Mouse (Mus musculus): ENCODE data around the gene Zfp316.

The Zfp316 gene

GRCm38 (mm10) chr5:143226790-143227189 lies 43.0 kb downstream of the Zfp316 start, which contains the start of gene Spdye4a:
TSS of gene Spdye4a (minus strand) at chr5:143226890.
- in situ Hi-C loops (cut with MseI, MboI), result no loop called here

- in situ Hi-C loops (cut with MseI, MboI), result no loop called here
These were observed 47.5 kb downstream of the Zfp316 start for GRCm38 (mm10) chr5:143222287-143222686.

GRCm38 (mm10) chr5:143220996-143221395 lies 48.8 kb downstream of the Zfp316 start:
- in situ Hi-C loops (cut with MseI, MboI), result no loop called here

GRCm38 (mm10) chr5:143213832-143214231 lies 56.0 kb downstream of the Zfp316 start:
- in situ Hi-C loops (cut with MseI, MboI), result no loop called here

GRCm38 (mm10) chr5:143205015-143205414 lies 64.8 kb downstream of the Zfp316 start:
- in situ Hi-C loops (cut with MseI, MboI), result no loop called here
